Mouse (Mus musculus) heart, postnatal 10 days (tissue): Measurements from ENCODE around the gene Calm1. TPM values are rescaled to one million over a fixed set of nuclear protein-coding genes. Genes with fewer than 3 reads are reported as not detected.

Source experiments
- total RNA-seq, 2 experiments: library from RNA; stranded (reverse); gene quantifications; 2 replicates each; pipeline ENCODE4 v1.2.3; 2021

Calm1 gene
- total RNA-seq, 2 experiments from 2014 or later, result 338 to 349 TPM

Other genes with a start within 250 kb of the Calm1 start
- gene Kcnk13, start 234.9 kb upstream of the Calm1 start, total RNA-seq, result under 1 TPM; 0.62 to 0.74 TPM
- gene Psmc1, start 89.3 kb upstream of the Calm1 start, total RNA-seq, result 100 to 1,000 TPM; 141 to 147 TPM
- 10 to 100 TPM; 12.5 to 14.2 TPM for gene Nrde2, start 39.8 kb upstream of the Calm1 start, total RNA-seq